Mouse (Mus musculus): Measurements from ENCODE around the gene Rbm20. TPM values are rescaled to one million over a fixed set of nuclear protein-coding genes. Genes with fewer than 3 reads are reported as not detected.

Rbm20 gene
- total and polyA plus RNA-seq, 2 experiments from 2014 or later: 1.4 to 3.4 TPM

GRCm38 (mm10) chr19:53816242-53816641 is 139.1 kb downstream of the Rbm20 start:
- DNase-seq (no peak), ATAC-seq (no peak)
- no peak overlapping the region for H3K9ac ChIP-seq
- no peak for TF ChIP-seq CTCF (IDR thresholded peaks at IDR 0.05; ENCODE audit: low read depth)
- H3K36me3 ChIP-seq (ENCODE audit: insufficient read depth): no peaks in the 10 kb centered on the region
- H3K4me1 ChIP-seq (ENCODE audit: insufficient read depth): no peaks in the 10 kb centered on the region
- H3K4me3 ChIP-seq (ENCODE audit: low read depth, low read length): no peak overlapping the region
- no peak overlapping the region for H3K27ac ChIP-seq (ENCODE audit: low read depth, low read length)
- WGBS: 53% methylated on average over 11 of the region's 11 CpGs
- no peaks in the 10 kb centered on the region for H3K9me3 ChIP-seq (ENCODE audit: low read length)
- no peak overlapping the region for H3K4me2 ChIP-seq (ENCODE audit: low read depth)
- no peaks in the 10 kb centered on the region for H3K27me3 ChIP-seq (ENCODE audit: insufficient read depth, low read length)

GRCm38 (mm10) chr19:53819299-53819698 is 142.2 kb downstream of the Rbm20 start:
- Histone ChIP-seq H3K27ac (ENCODE audit: low read depth, low read length) (no peak overlapping the region), H3K36me3 (ENCODE audit: insufficient read depth) (no peaks in the 10 kb centered on the region), H3K9ac (no peak overlapping the region), H3K4me2 (ENCODE audit: low read depth) (no peak overlapping the region), H3K4me3 (ENCODE audit: low read depth, low read length) (no peak overlapping the region), H3K9me3 (ENCODE audit: low read length) (no peaks in the 10 kb centered on the region), H3K27me3 (ENCODE audit: insufficient read depth, low read length) (no peaks in the 10 kb centered on the region), H3K4me1 (ENCODE audit: insufficient read depth) (no peaks in the 10 kb centered on the region)
- DNase-seq: no peak
- no peak for ATAC-seq
- no peak for TF ChIP-seq CTCF (IDR thresholded peaks at IDR 0.05; ENCODE audit: low read depth)
- 83% methylated on average over 6 of the region's 6 CpGs for WGBS

DNA sequence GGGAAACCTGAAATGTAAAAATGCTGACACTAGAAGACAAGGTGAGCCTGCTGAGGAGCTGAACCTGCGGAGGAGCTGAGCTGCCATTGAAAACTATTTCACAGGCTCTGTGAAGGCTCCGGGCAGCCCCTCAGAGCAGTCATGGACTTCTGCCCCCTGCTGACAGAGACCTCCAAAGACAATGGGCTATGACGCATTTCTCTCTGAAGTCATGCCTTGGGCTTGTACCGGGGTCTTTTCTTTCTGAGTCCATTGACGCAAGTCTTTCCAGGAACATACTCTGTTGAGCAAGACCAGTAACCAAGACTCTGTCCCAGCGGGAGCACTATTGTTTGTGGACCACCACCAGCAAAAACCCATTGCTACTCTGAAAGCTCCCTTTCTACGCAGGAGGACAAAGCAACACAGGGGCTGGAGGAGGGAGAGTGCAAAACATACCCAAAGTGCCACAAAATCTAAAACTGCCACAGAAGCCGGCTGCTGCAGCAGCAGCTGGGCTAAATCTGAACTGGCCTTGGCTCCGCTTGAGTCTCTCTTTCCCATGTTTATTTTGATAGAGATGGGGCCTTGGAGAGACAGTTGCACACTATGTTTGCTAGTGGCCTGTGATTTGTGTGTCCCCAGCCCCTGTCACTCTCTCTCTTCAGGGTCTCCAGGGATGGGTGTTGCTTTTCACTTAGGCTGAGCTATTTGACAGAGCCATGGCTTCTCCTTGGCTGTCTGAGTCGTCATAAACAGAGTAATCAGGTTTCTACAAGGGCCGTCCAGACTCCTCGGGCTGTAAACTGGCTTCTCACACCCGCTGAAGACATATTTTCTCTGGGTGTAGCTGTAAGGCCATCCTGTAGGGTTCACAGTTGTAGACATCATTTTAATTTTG is 144.4 kb downstream of the Rbm20 start:
- Histone ChIP-seq H3K27ac (ENCODE audit: low read depth, low read length) (no peak overlapping the region; the same call in 1 of the 2 replicates), H3K9ac (no peak overlapping the region), H3K27me3 (ENCODE audit: insufficient read depth, low read length) (no peaks in the 10 kb centered on the region), H3K4me1 (ENCODE audit: insufficient read depth) (no peaks in the 10 kb centered on the region), H3K36me3 (ENCODE audit: insufficient read depth) (no peaks in the 10 kb centered on the region), H3K4me2 (ENCODE audit: low read depth) (no peak overlapping the region), H3K4me3 (ENCODE audit: low read depth, low read length) (no peak overlapping the region), H3K9me3 (ENCODE audit: low read length) (no peaks in the 10 kb centered on the region)
- 0 out of 2 replicates have a peak, but pooled peaks have one; percentile 7 for TF ChIP-seq CTCF (IDR thresholded peaks at IDR 0.05; ENCODE audit: low read depth)
- no peak for DNase-seq
- ATAC-seq: peak; percentile 80
- 38% methylated on average over 13 of the region's 13 CpGs for WGBS

- no peak overlapping the region for H3K9ac ChIP-seq
- TF ChIP-seq CTCF (IDR thresholded peaks at IDR 0.05; ENCODE audit: low read depth): no peak
- no peaks in the 10 kb centered on the region for H3K36me3 ChIP-seq (ENCODE audit: insufficient read depth)
- H3K27ac ChIP-seq (ENCODE audit: low read depth, low read length): no peak overlapping the region
- H3K4me3 ChIP-seq (ENCODE audit: low read depth, low read length): no peak overlapping the region
- DNase-seq (no peak), ATAC-seq (no peak)
- H3K27me3 ChIP-seq (ENCODE audit: insufficient read depth, low read length): no peaks in the 10 kb centered on the region
- H3K4me1 ChIP-seq (ENCODE audit: insufficient read depth): no peaks in the 10 kb centered on the region
- 56% methylated on average over 6 of the region's 6 CpGs for WGBS
- no peak overlapping the region for H3K4me2 ChIP-seq (ENCODE audit: low read depth)
- H3K9me3 ChIP-seq (ENCODE audit: low read length): no peaks in the 10 kb centered on the region
These were observed 146.7 kb downstream of the Rbm20 start for GRCm38 (mm10) chr19:53823847-53824246.

GRCm38 (mm10) chr19:53824872-53825680 is 148.0 kb downstream of the Rbm20 start:
- peak; percentile 86 for ATAC-seq

GRCm38 (mm10) chr19:53829990-53830389 is 152.9 kb downstream of the Rbm20 start:
- DNase-seq: no peak
- Histone ChIP-seq H3K27me3 (ENCODE audit: insufficient read depth, low read length) (no peaks in the 10 kb centered on the region), H3K36me3 (ENCODE audit: insufficient read depth) (no peaks in the 10 kb centered on the region), H3K27ac (ENCODE audit: low read depth, low read length) (no peak overlapping the region), H3K9ac (no peak overlapping the region), H3K4me3 (ENCODE audit: low read depth, low read length) (no peak overlapping the region), H3K4me1 (ENCODE audit: insufficient read depth) (no peaks in the 10 kb centered on the region), H3K4me2 (ENCODE audit: low read depth) (no peak overlapping the region), H3K9me3 (ENCODE audit: low read length) (no peaks in the 10 kb centered on the region)
- no peak for ATAC-seq
- 66% methylated on average over 6 of the region's 6 CpGs for WGBS
- no peak for TF ChIP-seq CTCF (IDR thresholded peaks at IDR 0.05; ENCODE audit: low read depth)

More at GRCm38 (mm10) chr19:53824872-53825680, 148.0 kb downstream of the Rbm20 start:
- no peak; the same call in 1 of the 2 replicates for TF ChIP-seq CTCF (IDR thresholded peaks at IDR 0.05; ENCODE audit: low read depth)
- Histone ChIP-seq H3K9me3 (ENCODE audit: low read length) (no peaks in the 10 kb centered on the region), H3K9ac (peak overlapping the region; percentile 28; the same call in 1 of the 2 replicates), H3K27me3 (ENCODE audit: insufficient read depth, low read length) (no peaks in the 10 kb centered on the region), H3K36me3 (ENCODE audit: insufficient read depth) (no peaks in the 10 kb centered on the region), H3K4me3 (ENCODE audit: low read depth, low read length) (peak overlapping the region; percentile 16), H3K27ac (ENCODE audit: low read depth, low read length) (0 out of 2 replicates have a peak overlapping the region, but pooled peaks have one; percentile 9), H3K4me2 (ENCODE audit: low read depth) (peak overlapping the region; percentile 30), H3K4me1 (ENCODE audit: insufficient read depth) (no peaks in the 10 kb centered on the region)
- no peak for DNase-seq
- WGBS: 71% methylated on average over 21 of the region's 21 CpGs

Measured in forebrain, postnatal 0 days (tissue).